Mouse (Mus musculus): ENCODE data around the gene Tomm40.
A peak's percentile ranks its signal among the peaks of the same experiment; 100 is the strongest.

Tomm40 gene

DNA sequence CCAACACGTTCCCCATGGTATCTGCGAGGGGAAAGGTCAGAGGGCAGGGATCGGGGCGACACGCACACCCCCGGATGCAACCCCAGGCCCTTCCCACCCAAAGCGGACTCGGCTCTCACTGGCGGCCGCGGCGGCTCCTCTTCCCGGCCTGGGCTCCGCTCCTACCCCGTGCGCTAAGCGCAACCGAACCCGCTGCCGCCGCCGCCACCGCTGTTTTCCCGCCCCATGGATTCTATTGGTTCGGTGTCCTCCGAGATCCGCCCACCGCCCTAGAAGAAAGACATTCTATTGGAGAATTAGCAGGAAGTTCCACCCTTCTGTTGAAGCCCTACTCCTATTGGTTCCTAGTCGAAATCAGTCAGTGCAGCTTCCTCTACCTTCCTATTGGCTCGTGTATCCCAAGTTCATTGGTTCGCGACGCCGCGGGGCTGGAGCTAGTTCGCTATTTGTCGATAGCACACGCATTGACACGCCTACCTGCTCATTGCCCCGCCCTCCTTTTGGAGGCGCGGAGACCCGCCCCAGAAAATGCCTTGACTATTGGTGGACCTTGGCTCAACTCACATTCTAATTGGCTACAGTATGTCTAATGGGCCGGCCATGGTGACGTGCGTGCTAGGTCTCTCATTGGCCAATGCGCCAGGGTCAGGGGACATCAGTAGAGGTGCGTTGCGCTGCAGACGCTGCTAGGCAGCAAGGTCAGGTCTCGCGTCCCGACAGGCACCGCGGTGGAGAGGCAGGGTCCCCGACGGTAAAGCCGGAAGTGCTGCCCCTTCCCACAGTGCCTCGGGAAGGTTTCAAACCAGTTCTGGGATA is at the start of gene Tomm40:
Gene Tomm40 (minus strand): TSS at position 200 of the 816 bp plus-strand sequence.
- DNase-seq = peak; percentile 100

DNA sequence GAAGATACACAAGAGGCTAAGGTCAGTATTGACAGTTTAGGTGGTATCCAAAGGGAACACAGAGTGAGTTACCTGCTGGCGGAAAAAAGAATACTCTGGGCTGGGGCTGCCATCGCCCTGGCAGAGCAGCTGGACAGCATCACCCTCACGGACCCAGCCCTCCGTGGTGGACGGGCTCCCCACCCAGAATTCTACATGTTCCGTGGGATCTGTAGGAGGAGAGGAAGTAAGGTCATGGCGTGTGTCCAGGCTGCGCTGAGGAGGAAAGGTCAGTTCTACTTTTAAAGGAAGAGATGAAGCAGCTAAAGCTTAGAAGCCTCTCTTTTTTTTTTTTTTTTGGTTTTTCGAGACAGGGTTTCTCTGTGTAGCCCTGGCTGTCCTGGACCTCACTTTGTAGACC is 49.3 kb upstream of the Tomm40 start:
- DNase-seq = no peak

DNA sequence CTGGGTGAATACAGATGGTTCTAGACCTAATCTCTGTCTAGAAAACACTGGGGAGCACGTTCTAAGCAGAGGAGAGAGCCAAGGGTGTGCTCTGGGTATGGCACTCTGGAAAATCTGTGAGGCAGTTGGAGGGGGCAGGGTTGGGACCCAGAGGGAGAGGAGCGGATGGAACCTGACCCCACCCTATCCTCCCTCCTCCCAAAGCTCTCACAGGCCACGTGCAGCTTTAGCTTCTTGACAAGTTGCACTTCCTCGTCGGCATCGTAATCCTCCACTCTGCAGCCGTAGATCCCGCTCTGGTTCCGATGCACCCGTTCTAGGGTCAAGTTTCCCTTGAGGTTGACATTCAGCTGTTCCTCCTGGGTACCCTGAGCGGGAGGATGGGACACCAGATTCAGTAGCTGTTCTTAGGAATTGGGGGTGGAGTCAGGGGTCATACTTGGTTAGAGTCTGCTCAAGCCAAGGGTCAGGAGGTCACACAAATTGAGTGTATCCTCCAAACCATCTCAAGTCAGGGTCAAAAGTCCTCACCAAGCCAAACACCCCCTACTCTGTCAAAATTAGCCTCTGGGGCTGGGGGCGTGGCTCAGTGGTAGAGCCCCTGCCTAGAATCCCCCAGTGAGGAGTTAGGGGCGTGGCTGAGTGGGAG is 48.7 kb upstream of the Tomm40 start:
- peak; percentile 29 for DNase-seq

DNA sequence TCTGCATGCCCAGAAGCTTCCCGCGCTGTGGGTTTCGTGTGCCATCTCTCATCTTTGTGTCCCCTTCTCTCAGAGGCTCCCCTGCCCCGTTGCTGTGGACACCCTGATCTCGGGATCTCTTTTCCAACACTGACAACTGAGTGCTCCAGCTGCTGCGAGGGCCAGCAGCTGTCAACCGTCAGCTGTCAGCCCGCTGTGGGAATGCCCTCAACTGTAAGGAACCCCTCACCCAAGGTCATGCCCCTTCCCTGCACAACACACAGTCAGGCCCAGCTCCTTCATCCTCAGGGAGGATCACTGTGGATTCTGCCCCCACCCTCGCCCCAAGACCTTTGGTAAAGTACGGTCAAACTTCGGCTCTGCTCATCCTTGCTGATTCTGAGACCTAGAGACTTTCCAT is 47.0 kb upstream of the Tomm40 start:
- no peak for DNase-seq

DNA sequence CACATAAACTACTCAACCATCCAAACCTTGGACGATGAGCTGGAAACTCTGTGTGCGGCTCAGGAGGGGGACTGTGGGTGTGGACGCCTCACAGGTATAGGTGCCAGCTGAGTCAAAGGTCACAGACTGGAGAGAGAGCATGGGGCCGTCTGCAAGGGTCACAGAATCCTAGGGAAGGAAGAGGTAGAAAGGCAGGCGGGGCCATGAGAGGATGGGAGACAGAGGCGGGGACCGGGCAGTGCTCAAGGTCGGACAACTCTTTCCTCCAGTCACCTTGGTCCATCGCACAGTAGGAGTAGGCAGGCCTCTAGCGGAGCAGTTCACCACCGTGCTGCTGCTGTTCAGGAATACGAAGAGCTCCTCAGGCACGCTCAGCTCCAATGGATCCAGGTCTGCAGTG is 44.8 kb upstream of the Tomm40 start:
- peak; percentile 34 for DNase-seq

DNA sequence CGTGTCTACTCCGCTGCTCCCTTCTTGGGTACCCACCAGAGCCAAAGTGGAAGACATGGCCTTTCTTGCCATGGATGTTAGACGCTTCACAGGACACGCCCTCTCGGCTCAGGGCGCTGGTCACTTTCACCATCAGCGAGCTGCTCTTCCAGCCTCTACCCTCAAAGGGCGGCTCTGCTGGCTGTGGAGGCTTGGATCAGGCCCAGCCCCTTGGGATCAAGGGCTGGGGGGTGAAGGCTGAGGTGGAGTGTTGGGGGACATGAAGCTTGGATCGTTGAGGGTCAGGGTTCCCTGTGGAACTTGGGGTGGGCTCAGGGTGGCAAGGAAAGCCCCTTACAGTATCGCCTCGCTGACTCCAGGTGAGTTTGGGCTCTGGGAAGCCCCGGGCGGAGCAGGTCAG is 43.4 kb upstream of the Tomm40 start:
- DNase-seq = no peak

DNA sequence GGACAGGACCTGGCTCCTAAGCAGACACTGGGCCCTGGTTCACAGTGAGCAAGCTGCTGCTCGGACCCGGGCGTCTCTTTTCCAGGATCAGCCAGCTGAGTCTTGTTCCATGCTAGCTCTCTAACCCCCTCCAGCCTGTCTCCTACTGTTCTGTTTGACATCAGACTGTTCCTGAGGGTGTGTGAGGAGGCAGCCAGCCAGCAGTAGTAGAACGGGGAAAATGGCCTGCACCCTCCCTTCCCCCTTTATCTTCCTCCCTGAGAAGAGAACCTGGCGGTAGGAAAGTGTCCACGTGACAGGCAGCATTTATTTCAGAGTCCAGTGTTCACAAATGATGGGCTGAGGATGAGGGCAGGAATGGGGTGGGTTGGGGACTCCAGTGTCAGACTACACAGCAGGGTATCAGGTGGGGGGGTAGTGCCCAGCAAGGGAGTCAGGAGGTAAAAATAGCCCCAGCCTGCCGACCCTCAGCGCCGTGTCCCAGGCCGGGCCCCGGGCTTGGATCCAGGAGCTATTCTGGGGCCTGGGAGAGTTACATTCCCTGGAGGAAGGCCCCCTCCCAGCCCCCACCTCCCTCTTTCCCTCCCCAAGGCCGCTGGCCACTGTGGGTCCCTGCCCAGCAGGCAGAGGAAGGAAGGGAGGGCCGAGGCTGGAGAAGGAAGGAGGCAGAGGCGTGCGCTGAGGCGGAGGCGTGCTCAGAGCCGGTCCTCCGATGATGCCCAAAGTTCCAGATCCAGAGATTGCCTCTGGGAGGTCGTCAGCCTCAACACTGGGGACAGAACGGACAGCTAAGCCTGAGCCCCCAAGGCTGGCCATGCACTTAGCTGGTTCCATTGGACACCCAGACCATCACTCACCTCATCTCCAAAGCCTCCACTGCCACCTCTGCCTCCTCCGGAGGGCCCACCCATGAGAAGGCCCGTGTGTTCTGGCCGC is 40.9 kb upstream of the Tomm40 start:
- peak; percentile 66 for DNase-seq

DNA sequence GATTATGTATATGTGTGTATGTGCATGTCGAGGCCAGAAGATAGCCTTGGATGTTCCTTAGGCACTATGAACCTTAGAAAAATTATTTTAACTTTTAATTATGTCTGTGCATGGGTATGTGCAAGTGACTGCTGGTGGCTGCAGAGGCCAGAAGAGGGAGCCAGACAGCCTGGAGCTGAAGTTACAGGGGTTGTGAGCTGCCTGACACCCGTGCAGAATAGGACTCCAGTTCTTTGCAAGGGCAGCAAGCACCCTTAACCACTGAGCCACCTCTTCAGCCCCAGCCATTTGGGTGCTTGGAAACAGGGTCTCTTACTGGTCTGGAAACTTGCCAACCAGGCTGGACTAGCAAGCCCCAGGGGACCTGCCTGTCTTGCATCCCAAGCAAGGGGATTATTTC is 39.8 kb upstream of the Tomm40 start:
- DNase-seq = peak; percentile 22

DNA sequence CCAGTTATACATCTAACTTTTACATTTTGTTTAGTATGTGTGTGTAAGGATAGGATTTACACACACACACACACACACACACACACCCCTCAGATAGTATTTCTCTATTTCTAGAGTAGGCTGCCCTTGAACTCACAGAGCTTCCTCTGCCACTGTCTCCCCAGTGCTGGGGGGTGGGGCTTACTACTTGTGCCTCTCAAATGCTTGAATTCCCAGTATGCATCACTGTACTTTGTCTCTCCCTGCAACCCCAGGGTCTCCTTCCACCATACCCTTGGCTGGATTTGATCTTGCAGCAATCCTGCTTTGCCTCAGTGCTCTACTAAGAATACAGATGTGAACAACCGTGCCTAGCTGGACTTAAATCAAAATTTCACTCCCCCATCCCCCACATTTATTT is 38.8 kb upstream of the Tomm40 start:
- DNase-seq = no peak

DNA sequence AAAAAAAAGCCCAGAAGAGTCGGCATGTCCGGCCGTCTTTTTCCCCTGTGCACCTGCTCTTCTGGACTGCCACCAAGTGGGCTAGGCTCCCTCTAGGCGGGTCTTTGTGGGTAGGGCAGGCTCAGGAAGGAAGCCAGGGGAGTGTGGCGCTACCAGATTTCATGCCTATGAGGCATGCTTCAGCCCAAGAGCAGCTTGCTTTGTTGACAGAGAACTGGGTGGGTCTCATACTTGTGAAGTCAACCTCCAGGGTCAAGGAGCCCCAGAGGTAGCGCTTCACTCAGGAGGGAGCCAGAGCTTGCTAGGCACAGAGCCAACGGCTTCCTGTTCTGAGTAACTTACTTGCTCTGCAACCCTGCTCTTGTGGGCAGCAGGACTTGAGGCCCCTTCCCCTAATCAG is 38.3 kb upstream of the Tomm40 start:
- peak; percentile 48 for DNase-seq

DNA sequence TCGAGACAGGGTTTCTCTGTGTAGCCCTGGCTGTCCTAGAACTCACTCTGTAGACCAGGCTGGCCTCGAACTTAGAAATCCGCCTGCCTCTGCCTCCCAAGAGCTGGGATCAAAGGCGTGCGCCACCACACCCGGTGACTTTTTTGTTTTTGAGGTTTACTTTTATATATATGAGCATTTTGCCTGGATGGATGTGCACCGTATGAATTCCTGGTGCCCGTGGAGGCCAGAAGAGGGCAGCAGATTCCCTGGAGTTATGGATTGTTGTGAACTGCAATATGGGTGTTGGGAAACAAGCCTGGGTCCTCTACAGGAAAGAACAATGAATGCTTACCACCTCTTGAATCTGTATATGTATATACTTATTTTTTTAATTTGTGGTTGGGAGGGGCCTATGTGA is 37.4 kb upstream of the Tomm40 start:
- DNase-seq = peak; percentile 47

DNA sequence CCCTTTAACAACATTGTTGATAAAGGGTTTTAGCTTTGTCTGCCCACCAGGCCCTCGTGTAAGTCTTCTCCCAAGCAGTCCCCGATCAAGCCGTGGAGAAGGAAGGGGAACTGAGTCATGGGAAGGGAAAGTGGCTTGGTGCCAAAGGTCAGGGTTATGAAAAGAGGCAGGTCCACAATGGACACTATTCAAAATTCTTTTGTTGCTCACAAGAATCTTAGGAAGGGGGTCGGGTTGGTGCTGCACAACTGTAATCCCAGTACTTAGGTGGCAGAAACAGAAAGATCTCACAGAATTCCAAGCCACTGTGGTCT is 35.8 kb upstream of the Tomm40 start:
- DNase-seq = peak; percentile 30

DNA sequence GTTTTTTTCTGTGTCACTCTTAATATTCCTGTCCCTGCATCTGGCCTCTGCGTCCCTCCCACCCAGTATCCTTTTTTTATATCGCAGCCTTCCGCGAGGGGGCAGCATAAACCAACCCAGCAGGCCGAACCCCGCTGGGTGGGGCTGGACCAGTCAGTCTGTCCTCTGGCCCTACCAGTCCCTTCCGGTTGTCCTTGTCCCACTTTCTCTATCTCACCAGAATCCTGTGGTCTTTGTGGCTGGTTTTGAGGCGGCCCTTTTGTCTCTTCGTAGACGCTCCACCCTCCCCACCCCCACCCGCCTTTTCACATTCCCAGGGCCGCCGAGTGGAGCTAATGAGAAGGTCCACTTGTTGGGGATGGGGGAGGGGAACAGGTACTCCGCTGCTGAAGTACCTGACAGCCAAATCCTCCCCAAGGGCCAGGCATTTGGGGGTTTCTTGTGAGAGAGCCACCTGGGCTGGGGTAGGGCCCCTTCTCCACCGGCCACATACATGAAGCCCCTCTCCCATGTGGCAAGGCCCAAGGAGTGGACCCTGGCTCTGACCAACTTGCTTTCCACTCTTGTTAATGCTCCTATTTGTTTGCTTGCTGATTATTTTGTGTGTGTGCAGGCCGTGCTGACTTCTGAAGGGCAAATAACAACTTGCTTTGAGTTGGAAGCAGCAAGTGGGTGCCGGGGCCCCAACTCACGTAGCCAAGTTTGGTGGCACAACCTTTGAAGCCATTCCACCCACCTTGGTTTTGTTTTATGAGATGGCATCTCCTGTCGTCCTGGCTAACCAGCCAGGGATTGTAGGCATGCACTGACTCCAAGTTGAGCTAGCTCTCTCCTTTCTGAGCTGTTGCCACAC is 35.2 kb upstream of the Tomm40 start, which contains the start of gene Nectin2:
Gene Nectin2 (minus strand): TSS at position 267 of the 853 bp plus-strand sequence.
- peak; percentile 92 for DNase-seq

DNA sequence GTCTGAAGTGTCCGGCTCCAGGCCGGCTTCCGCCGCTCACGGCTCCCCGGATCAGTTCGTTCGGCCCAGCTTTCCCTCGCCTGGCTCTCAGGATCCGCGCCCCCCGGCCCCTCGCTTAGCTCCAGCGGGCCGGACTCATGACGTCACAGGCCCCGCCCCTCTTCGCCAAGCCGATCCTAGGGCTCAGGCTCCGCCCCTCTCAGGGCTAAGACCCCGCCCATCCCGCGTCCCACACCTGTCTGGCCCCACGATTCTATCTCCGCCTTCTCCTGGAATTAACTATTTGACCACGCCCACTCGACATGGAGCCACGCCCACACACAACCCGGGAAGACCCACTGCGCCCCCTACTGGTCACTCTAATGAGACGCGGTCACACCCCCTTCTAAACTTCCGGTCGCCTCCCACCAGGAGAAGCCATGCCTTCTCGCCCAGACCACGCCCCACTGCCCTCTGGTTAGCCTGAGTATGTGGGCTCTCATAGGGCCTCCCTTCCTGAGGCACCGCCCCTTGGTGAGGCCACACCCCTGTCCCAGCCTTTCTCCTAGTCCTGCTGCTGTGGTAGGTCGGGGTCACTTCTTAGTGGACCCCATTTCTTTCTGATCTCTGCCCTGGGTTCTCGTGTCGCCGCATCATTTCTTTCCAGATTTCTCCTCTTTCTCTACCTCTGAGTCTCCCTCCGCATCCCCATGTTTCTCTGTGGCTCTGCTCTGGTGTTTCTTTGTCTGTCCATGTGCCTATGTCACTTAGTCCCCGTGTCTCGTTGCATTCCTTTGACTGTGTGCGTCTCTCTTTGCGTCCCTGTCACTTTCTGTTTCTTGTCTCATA is 34.4 kb upstream of the Tomm40 start:
- DNase-seq = peak; percentile 100

DNA sequence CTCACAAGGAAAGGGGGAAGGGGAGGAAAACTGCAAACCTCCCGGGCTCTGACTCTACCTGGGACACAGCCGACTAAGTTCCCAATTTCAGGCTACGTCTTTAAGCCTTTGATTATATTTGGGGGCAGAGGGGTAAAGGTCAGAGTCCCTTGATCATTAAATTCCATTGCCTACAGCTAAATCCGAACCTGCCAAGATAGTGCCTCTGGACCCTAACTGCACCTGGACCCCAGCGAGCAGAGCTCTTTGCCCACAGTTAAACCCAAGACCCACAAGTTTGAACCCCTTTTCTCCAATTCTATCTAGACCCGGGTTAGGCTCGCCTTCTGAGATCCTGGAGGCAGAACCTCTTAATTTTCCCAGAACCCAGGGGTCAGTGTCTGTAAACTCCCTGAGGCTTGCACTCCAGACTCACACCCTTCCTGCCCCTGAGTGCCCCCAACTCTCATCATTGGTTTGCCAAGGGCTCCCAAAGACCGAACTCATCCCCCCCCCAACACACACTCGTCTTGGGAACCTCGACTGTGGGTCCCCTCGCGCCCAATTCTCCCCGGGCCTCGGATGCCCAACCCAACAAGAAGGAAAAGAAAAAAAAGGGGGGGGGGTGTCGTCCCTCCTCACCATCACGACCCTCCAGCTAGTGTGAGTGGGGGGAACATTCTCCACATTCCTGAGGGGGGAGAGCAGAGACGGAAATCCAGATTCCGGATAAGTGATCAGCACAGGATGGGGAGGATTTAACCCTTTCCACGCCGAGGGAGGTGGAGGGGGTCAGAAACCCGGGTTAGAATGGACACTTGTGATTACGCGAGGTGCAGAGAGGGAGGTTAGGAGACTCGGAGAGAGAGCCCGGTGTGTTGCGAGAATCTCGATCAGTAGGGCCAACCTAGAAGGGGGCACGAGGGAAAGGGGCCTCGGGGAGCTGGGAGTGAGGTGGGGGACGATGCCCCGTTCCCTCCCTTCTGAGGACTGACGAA is 33.3 kb upstream of the Tomm40 start:
- peak; percentile 59 for DNase-seq

DNA sequence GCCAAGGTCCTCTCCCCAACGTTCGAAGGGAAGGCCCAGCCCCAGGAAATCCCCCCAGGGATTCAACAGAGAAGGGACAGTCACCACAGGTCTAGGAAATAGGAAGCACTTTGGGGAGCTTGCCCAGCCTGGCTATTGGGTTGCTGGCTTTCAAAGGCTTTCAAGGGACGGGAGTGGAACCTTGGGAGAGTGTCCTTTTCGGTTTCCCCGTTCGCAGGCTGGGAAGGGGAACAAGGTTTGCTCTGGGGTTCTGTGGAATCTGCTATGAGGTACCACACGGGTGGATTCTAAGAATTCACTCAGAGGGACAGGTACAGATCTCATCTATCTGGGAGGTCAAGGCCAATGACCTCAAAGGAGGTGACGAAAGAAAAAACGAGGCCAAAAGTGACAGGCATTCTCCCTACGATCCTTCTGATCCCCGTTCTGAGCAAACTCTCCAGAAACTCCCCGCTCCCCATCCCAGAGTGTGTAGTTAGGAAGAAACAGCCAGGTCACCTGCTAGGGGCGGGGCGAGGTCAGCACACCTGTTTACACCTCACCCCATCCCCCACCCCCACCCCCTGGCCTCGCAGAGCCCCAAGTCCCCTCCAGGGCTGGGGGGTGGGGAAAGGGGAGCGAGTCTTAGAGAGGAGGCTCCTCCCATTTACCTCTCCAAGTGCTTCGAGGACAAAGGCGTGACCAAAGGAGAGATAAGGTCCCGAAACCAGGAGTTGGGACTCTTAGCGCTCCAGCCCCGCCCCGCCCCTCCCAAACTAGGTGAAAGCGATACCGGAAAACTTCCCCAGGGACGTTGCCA is 32.4 kb upstream of the Tomm40 start:
- DNase-seq = peak; percentile 69

DNA sequence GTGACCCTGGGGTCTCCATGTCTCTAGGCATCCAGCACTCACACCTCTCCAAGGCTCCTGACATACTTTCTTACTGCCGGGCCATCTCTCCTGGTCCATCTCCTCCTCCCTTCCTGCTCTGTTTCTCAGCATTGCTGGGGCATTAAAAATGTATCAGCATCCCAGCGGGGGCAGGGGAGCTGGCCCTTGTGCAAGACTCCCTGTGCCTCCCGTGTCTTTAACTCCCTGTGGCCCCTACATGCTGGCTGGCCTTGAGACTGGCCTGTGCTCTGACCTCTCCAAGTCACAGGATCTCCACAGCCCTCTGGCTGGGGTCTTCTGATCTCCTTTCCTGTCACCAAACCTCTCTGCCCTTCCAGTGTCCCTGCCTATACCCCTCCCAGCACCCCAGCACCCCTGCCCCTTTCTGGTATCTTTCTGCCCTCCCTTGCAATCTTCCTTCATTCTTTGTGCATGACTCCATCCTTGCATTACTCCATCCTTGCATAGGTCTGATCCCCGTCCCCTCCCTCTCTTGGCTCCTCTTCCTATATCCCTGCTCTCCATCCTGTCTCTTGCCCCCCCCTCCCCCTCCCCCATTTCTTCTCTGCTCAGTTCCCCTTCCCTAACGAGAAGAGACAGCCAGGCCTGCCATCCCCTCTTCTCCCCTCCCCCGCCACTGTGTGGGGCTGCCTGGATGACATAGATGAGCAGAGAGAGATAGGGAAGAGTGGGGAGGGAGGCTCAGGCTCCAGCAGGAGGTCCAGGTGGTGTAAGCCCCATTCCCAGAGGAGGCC is 31.4 kb upstream of the Tomm40 start:
- DNase-seq = no peak

DNA sequence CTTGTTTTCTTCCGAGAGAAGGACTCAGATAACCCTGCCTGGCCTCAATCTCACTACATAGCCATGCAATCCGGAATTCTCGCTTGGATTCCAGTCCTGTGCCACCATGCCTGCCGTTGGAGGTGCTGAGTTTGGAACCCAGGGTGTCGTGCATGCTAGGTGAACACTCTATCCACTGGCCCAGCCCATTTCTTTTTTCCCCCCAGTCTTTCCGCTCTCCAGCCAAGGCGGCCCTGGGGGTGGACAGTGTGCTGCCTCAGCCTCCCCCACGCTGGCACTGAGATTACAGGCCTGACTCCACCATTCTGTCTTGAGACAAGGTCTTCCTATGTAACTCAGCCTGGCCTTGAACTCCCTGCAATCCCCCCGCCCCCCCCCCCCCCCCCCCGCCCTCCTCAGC is 30.7 kb upstream of the Tomm40 start:
- no peak for DNase-seq

Measured in kidney, adult 9 months (tissue).